In genomic region chr6:53880530-53881234, GRCm38 (mm10) we compare ENCODE assay signal across 7 mouse cellular contexts.
DNase-seq lines count a peak whose midpoint lies in the region; ATAC-seq lines count a peak whose summit lies in the region.

No protein-coding gene starts in this region.

- peak; percentile 53 for ATAC-seq in forebrain, embryonic 11.5 days (replicated peaks; ENCODE audit: low FRiP score)
- peak; percentile 46; the same call in 1 of the 2 replicates for ATAC-seq in kidney, embryonic 16.5 days (ENCODE audit: low FRiP score, low TSS enrichment)
- ATAC-seq in midbrain, embryonic 13.5 days: peak; percentile 81

- WGBS in forebrain, embryonic 11.5 days: 5% methylated on average over 14 of the region's 14 CpGs
- WGBS in kidney, embryonic 16.5 days: 6% methylated on average over 14 of the region's 14 CpGs
- WGBS in midbrain, embryonic 13.5 days: 5% methylated on average over 14 of the region's 14 CpGs

- peak overlapping the region; percentile 8; the same call in 1 of the 2 replicates for H3K4me3 ChIP-seq in forebrain, embryonic 11.5 days (ENCODE audit: low read depth, low read length)
- H3K4me3 ChIP-seq in kidney, embryonic 16.5 days (ENCODE audit: low read length): peak overlapping the region; percentile 24
- peak overlapping the region; percentile 29 for H3K4me3 ChIP-seq in midbrain, embryonic 13.5 days (replicated peaks)

- peak; percentile 54 for DNase-seq in Muller cell, postnatal 12 days (ENCODE audit: inconsistent ontology term)
- DNase-seq in brain, adult 2 months (ENCODE audit: low read depth, low spot score): peak; percentile 66
- DNase-seq in forebrain, embryonic 11.5 days (ENCODE audit: low spot score): peak; percentile 60
- DNase-seq in layer of hippocampus, adult 9-10 months (ENCODE audit: low spot score): no peak
- DNase-seq in layer of hippocampus, adult 11-12 months (ENCODE audit: low spot score): no peak

- H3K4me2 ChIP-seq in forebrain, embryonic 11.5 days (ENCODE audit: low read depth, low read length, severe bottlenecking): peak overlapping the region; percentile 46
- H3K4me2 ChIP-seq in kidney, embryonic 16.5 days (replicated peaks; ENCODE audit: low read depth, low read length): peak overlapping the region; percentile 45
- peak overlapping the region; percentile 47 for H3K4me2 ChIP-seq in midbrain, embryonic 13.5 days (replicated peaks)

- H3K9ac ChIP-seq in forebrain, embryonic 11.5 days (ENCODE audit: low read length): peak overlapping the region; percentile 37
- H3K9ac ChIP-seq in kidney, embryonic 16.5 days (replicated peaks; ENCODE audit: low read length): peak overlapping the region; percentile 34; the same call in 1 of the 2 replicates
- peak overlapping the region; percentile 61 for H3K9ac ChIP-seq in midbrain, embryonic 13.5 days (replicated peaks)

- no peaks in the 10 kb centered on the region for H3K9me3 ChIP-seq in forebrain, embryonic 11.5 days (ENCODE audit: control insufficient read depth, low read length)
- no peaks in the 10 kb centered on the region for H3K9me3 ChIP-seq in kidney, embryonic 16.5 days (ENCODE audit: low read length)
- H3K9me3 ChIP-seq in midbrain, embryonic 13.5 days: no peaks in the 10 kb centered on the region; the same call in 1 of the 2 replicates

- H3K36me3 ChIP-seq in forebrain, embryonic 11.5 days (ENCODE audit: control insufficient read depth, insufficient read depth, low read length): no peaks in the 10 kb centered on the region
- H3K36me3 ChIP-seq in kidney, embryonic 16.5 days (ENCODE audit: insufficient read depth, low read length): no peaks in the 10 kb centered on the region
- no peaks in the 10 kb centered on the region for H3K36me3 ChIP-seq in midbrain, embryonic 13.5 days

- H3K4me1 ChIP-seq in forebrain, embryonic 11.5 days (replicated peaks; ENCODE audit: control insufficient read depth, insufficient read depth, low read length): peaks cover 3% of the 10 kb centered on the region
- peaks cover 36% of the 10 kb centered on the region for H3K4me1 ChIP-seq in kidney, embryonic 16.5 days (ENCODE audit: insufficient read depth, low read length)
- H3K4me1 ChIP-seq in midbrain, embryonic 13.5 days (replicated peaks): peaks cover 15% of the 10 kb centered on the region

- no peaks in the 10 kb centered on the region for H3K27me3 ChIP-seq in forebrain, embryonic 11.5 days (ENCODE audit: control insufficient read depth, insufficient read depth, low read length)
- no peaks in the 10 kb centered on the region for H3K27me3 ChIP-seq in kidney, embryonic 16.5 days (ENCODE audit: insufficient read depth, low read length)
- 0 out of 2 replicates have a peak, but pooled peaks cover 3% of the 10 kb centered on the region for H3K27me3 ChIP-seq in midbrain, embryonic 13.5 days

- H3K27ac ChIP-seq in forebrain, embryonic 11.5 days (ENCODE audit: low read depth, low read length): peak overlapping the region; percentile 8; the same call in 1 of the 2 replicates
- peak overlapping the region; percentile 81 for H3K27ac ChIP-seq in kidney, embryonic 16.5 days (ENCODE audit: low read length)
- peak overlapping the region; percentile 77 for H3K27ac ChIP-seq in midbrain, embryonic 13.5 days

Comparison
In these comparisons a context has a peak if more than half of its experiments do, and no peak if none do; other contexts are left out.
1. DNase-seq: peak in Muller cell, postnatal 12 days (single experiment), brain, adult 2 months (single experiment) and forebrain, embryonic 11.5 days (single experiment); none in layer of hippocampus, adult 9-10 months (single experiment) and layer of hippocampus, adult 11-12 months (single experiment).
2. H3K27ac ChIP-seq: peak in every context shown above with its lines; median percentile 81 in kidney, embryonic 16.5 days; 77 in midbrain, embryonic 13.5 days; 8 in forebrain, embryonic 11.5 days.
3. Peak in every context shown above with its lines, with median percentiles within 50 percentile points of each other: ATAC-seq, H3K4me2 ChIP-seq, H3K4me3 ChIP-seq and H3K9ac ChIP-seq.